ENCODE assay signal across 8 mouse cellular contexts in the genomic region with DNA sequence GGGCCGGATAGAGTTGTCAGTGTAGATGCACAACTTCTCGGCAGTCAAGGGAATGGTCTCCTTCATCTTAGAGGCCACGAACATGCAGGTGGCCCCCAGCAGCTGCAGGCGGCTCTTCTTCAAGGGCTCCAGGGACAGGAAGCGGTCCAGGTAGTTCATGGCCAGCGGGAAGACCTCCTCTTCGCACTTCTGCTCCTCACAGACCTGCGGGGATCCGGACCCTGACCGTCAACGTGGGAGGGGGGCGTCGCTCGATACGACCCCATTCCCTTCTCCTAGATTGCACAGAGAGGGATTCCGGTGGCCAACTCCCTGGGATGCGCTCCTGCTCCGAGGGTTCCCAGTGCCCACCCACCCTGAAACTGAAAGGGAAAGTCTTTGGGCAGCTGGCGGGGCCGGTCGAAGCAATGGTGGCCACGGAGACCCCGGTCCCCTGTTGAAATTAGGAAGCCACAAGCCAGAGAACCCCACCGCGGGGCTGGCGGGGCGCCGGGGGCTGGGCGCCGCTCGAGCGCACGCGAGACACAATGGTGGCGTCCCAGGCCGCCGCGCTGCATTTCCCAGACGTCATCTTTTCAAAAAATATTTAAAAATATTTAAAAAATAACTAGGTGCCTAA. TPM values are rescaled to one million over a fixed set of nuclear protein-coding genes. Genes with fewer than 3 reads are reported as not detected.
DNase-seq lines count a peak whose midpoint lies in the region; ATAC-seq and TF ChIP-seq lines count a peak whose summit lies in the region.

No protein-coding gene starts in this region.

- no peaks in the 10 kb centered on the region for H3K9me3 ChIP-seq in liver, embryonic 15.5 days (replicated peaks)

- no peak for TF ChIP-seq CTCF in layer of hippocampus, adult 2 months (conservative IDR thresholded peaks at IDR 0.05)
- no peak for TF ChIP-seq CTCF in olfactory bulb, adult 2 months (IDR thresholded peaks at IDR 0.05; ENCODE audit: insufficient read depth, low read depth, low read length)

- intact Hi-C loops in heart, postnatal 36 days (cut with DNase I) = loop anchor here (1.0 kb wide), 1 partner anchor 305 kb away; no protein-coding TSS in a partner anchor

- no peak for DNase-seq in layer of hippocampus, adult 2 months (ENCODE audit: low spot score in 2 of 2)
- DNase-seq in layer of hippocampus, adult 11-12 months (ENCODE audit: low spot score) = no peak
- DNase-seq in embryo, embryonic 9.5 days (ENCODE audit: extremely low spot score) = peak; percentile 50
- DNase-seq in heart, postnatal 36 days = peak; percentile 42 to 49
- no peak for DNase-seq in Muller cell, postnatal 12 days (ENCODE audit: inconsistent ontology term)
- no peak for DNase-seq in c-Kit-positive CD71-positive TER-119-positive erythroid progenitor cells, embryonic 14.5 days (ENCODE audit: low spot score)

- peak overlapping the region; percentile 68 for H3K4me2 ChIP-seq in liver, embryonic 15.5 days

- peak overlapping the region; percentile 65 for H3K4me3 ChIP-seq in layer of hippocampus, adult 2 months
- H3K4me3 ChIP-seq in liver, embryonic 15.5 days (replicated peaks) = peak overlapping the region; percentile 56
- peak overlapping the region; percentile 53 for H3K4me3 ChIP-seq in olfactory bulb, adult 2 months (ENCODE audit: insufficient read depth, low read depth, low read length)

- H3K27me3 ChIP-seq in liver, embryonic 15.5 days = peaks cover 65% of the 10 kb centered on the region

- H3K36me3 ChIP-seq in liver, embryonic 15.5 days (replicated peaks) = peaks cover 19% of the 10 kb centered on the region; the same call in 1 of the 2 replicates

- peaks cover 22% of the 10 kb centered on the region for H3K4me1 ChIP-seq in liver, embryonic 15.5 days (replicated peaks)
- peaks cover 42% of the 10 kb centered on the region for H3K4me1 ChIP-seq in olfactory bulb, adult 2 months (ENCODE audit: control insufficient read depth, insufficient read depth, low read length)

- under 1% methylated on average over 39 of the region's 39 CpGs for WGBS in liver, embryonic 15.5 days (ENCODE audit: insufficient replicate concordance)
- WGBS in olfactory bulb, adult 2 months = 2% methylated on average over 39 of the region's 39 CpGs

- no peak for ATAC-seq in liver, embryonic 15.5 days (ENCODE audit: insufficient read depth)

- peak overlapping the region; percentile 88 for H3K27ac ChIP-seq in layer of hippocampus, adult 2 months
- H3K27ac ChIP-seq in liver, embryonic 15.5 days (replicated peaks) = no peak overlapping the region
- no peak overlapping the region for H3K27ac ChIP-seq in olfactory bulb, adult 2 months (ENCODE audit: insufficient read depth, low read depth, low read length)

- H3K9ac ChIP-seq in liver, embryonic 15.5 days = no peak overlapping the region

- no peak for TF ChIP-seq POLR2A in olfactory bulb, adult 2 months (IDR thresholded peaks at IDR 0.05; ENCODE audit: insufficient read depth, low read depth, low read length)

RNA-seq across cellular contexts. Expression of gene Ccnd1, which starts 1.7 kb away (rescaled TPM):
- total RNA-seq in layer of hippocampus, adult 2 months (2021) = 10 to 100 TPM; 43.7 to 48.3 TPM
- total RNA-seq in heart, postnatal 36 days (2021) = 10 to 100 TPM; 30.6 to 35.2 TPM
- 21.6 and 24.5 TPM in 2 replicates for polyA plus RNA-seq in liver, embryonic 15.5 days (2015; fragmentation: Nextera tagmentation; extraction: Ambion mirVana)
- polyA plus RNA-seq in olfactory bulb, adult 2 months (2012; ENCODE audit: insufficient read depth, insufficient read length, low replicate concordance, missing spikeins) = not detected in 2 replicates

RNA-seq across cellular contexts. Expression of gene LTO1, which starts 23.1 kb away (rescaled TPM):
- total RNA-seq in layer of hippocampus, adult 2 months (2021) = 10 to 100 TPM; 26.2 to 33.8 TPM
- total RNA-seq in heart, postnatal 36 days (2021) = 10 to 100 TPM; 13.8 to 15.4 TPM
- polyA plus RNA-seq in liver, embryonic 15.5 days (2015; fragmentation: Nextera tagmentation; extraction: Ambion mirVana) = 8.3 and 9.4 TPM in 2 replicates
- polyA plus RNA-seq in olfactory bulb, adult 2 months (2012; ENCODE audit: insufficient read depth, insufficient read length, low replicate concordance, missing spikeins) = not detected in 2 replicates

RNA-seq across cellular contexts. Expression of gene Fgf15, which starts 41.7 kb away (rescaled TPM):
- total RNA-seq in layer of hippocampus, adult 2 months (2021) = not detected
- not detected for total RNA-seq in heart, postnatal 36 days (2021)
- not detected in 2 replicates for polyA plus RNA-seq in liver, embryonic 15.5 days (2015; fragmentation: Nextera tagmentation; extraction: Ambion mirVana)
- polyA plus RNA-seq in olfactory bulb, adult 2 months (2012; ENCODE audit: insufficient read depth, insufficient read length, low replicate concordance, missing spikeins) = not detected in 2 replicates

Comparison
In these comparisons a context has a peak if more than half of its experiments do, and no peak if none do; other contexts are left out.
1. DNase-seq: peak in embryo, embryonic 9.5 days (single experiment) and heart, postnatal 36 days (2 of 2); none in layer of hippocampus, adult 2 months (0 of 2), layer of hippocampus, adult 11-12 months (single experiment), Muller cell, postnatal 12 days (single experiment) and c-Kit-positive CD71-positive TER-119-positive erythroid progenitor cells, embryonic 14.5 days (single experiment).
2. Peak in every context shown above with its lines, with median percentiles within 50 percentile points of each other: H3K4me3 ChIP-seq.